8 mouse cellular contexts compared by ENCODE assay signal in the genomic region with DNA sequence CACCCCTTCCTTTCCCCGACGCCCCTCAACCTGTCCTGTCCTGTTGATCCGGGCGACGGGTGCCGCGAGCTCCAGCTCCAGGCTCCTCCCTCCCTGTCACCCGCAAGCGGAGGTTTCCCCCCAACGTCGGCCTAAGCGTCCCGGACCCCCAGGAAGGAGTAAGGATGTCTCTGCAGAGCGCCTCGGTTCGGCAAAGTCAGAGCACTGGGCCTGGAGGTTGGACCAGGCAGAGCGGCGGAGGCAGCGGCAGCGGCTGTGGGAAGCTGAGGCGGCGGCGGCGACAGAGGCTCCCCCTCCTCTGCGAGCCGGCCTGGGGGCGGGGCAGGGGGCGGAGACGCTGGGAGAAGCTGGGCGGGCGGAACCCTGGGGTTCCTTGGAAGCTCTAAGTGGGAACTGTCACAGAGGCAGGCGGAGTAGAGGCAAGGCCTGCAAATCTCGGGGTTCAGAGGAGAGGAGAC. TPM values are rescaled to one million over a fixed set of nuclear protein-coding genes. Genes with fewer than 3 reads are reported as not detected.
DNase-seq lines count a peak whose midpoint lies in the region; ATAC-seq lines count a peak whose summit lies in the region.

No protein-coding gene starts in this region.

- peaks cover 44% of the 10 kb centered on the region for H3K4me1 ChIP-seq in embryonic facial prominence, embryonic 14.5 days (ENCODE audit: control insufficient read depth, insufficient read depth, low read length)
- H3K4me1 ChIP-seq in heart, embryonic 12.5 days (replicated peaks), result peaks cover 54% of the 10 kb centered on the region
- H3K4me1 ChIP-seq in kidney, embryonic 15.5 days, result peaks cover 63% of the 10 kb centered on the region
- peaks cover 53% of the 10 kb centered on the region for H3K4me1 ChIP-seq in liver, embryonic 12.5 days

- peaks cover 41% of the 10 kb centered on the region for H3K27me3 ChIP-seq in embryonic facial prominence, embryonic 14.5 days (replicated peaks; ENCODE audit: control insufficient read depth, insufficient read depth, low read length)
- peaks cover 57% of the 10 kb centered on the region for H3K27me3 ChIP-seq in heart, embryonic 12.5 days (replicated peaks)
- H3K27me3 ChIP-seq in kidney, embryonic 15.5 days, result peaks cover 54% of the 10 kb centered on the region
- H3K27me3 ChIP-seq in liver, embryonic 12.5 days (replicated peaks), result peaks cover 100% of the 10 kb centered on the region

- DNase-seq in 416B (ENCODE audit: low read depth), result peak; percentile 70
- DNase-seq in adrenal gland, adult (ENCODE audit: inconsistent age in 2 of 2, low spot score in 1 of 2), result peak; percentile 93 to 96
- DNase-seq in embryonic facial prominence, embryonic 14.5 days (ENCODE audit: low spot score), result peak; percentile 91
- peak; percentile 74 for DNase-seq in naive thymus-derived CD4-positive, alpha-beta T cell, adult 2 months (ENCODE audit: low read depth)
- peak; percentile 61 for DNase-seq in telencephalon, adult 2 months (ENCODE audit: low read depth, low spot score)

- 1% methylated on average over 18 of the region's 33 CpGs for WGBS in embryonic facial prominence, embryonic 14.5 days
- 1% methylated on average over 29 of the region's 33 CpGs for WGBS in heart, embryonic 12.5 days
- WGBS in kidney, embryonic 15.5 days, result under 1% methylated on average over 33 of the region's 33 CpGs
- WGBS in liver, embryonic 12.5 days (ENCODE audit: insufficient replicate concordance), result under 1% methylated on average over 33 of the region's 33 CpGs

- peak overlapping the region; percentile 97 for H3K4me2 ChIP-seq in embryonic facial prominence, embryonic 14.5 days (ENCODE audit: low read depth, low read length)
- peak overlapping the region; percentile 89 for H3K4me2 ChIP-seq in heart, embryonic 12.5 days
- peak overlapping the region; percentile 93 for H3K4me2 ChIP-seq in kidney, embryonic 15.5 days
- H3K4me2 ChIP-seq in liver, embryonic 12.5 days, result peak overlapping the region; percentile 70

- H3K4me3 ChIP-seq in embryonic facial prominence, embryonic 14.5 days (ENCODE audit: low read depth, low read length), result peak overlapping the region; percentile 58
- H3K4me3 ChIP-seq in heart, embryonic 12.5 days, result peak overlapping the region; percentile 62
- H3K4me3 ChIP-seq in kidney, embryonic 15.5 days (replicated peaks), result peak overlapping the region; percentile 61
- peak overlapping the region; percentile 57 for H3K4me3 ChIP-seq in liver, embryonic 12.5 days

- H3K36me3 ChIP-seq in embryonic facial prominence, embryonic 14.5 days (ENCODE audit: control insufficient read depth, insufficient read depth, low read length), result no peaks in the 10 kb centered on the region
- H3K36me3 ChIP-seq in heart, embryonic 12.5 days, result no peaks in the 10 kb centered on the region
- H3K36me3 ChIP-seq in kidney, embryonic 15.5 days, result no peaks in the 10 kb centered on the region
- H3K36me3 ChIP-seq in liver, embryonic 12.5 days, result no peaks in the 10 kb centered on the region

- peak overlapping the region; percentile 64 for H3K9ac ChIP-seq in embryonic facial prominence, embryonic 14.5 days (ENCODE audit: low read depth, low read length)
- H3K9ac ChIP-seq in heart, embryonic 12.5 days, result peak overlapping the region; percentile 81
- H3K9ac ChIP-seq in kidney, embryonic 15.5 days, result peak overlapping the region; percentile 62
- peak overlapping the region; percentile 57 for H3K9ac ChIP-seq in liver, embryonic 12.5 days

- H3K9me3 ChIP-seq in embryonic facial prominence, embryonic 14.5 days (ENCODE audit: control insufficient read depth, low read length), result no peaks in the 10 kb centered on the region
- H3K9me3 ChIP-seq in heart, embryonic 12.5 days (replicated peaks), result 0 out of 2 replicates have a peak, but pooled peaks cover 3% of the 10 kb centered on the region
- H3K9me3 ChIP-seq in kidney, embryonic 15.5 days (replicated peaks), result no peaks in the 10 kb centered on the region
- H3K9me3 ChIP-seq in liver, embryonic 12.5 days (replicated peaks), result 0 out of 2 replicates have a peak, but pooled peaks cover 5% of the 10 kb centered on the region

- H3K27ac ChIP-seq in embryonic facial prominence, embryonic 14.5 days (replicated peaks; ENCODE audit: low read depth, low read length), result 0 out of 2 replicates have a peak overlapping the region, but pooled peaks have one; percentile 34
- peak overlapping the region; percentile 17; the same call in 1 of the 2 replicates for H3K27ac ChIP-seq in heart, embryonic 12.5 days (ENCODE audit: poor library complexity, severe bottlenecking)
- H3K27ac ChIP-seq in kidney, embryonic 15.5 days, result 0 out of 2 replicates have a peak overlapping the region, but pooled peaks have one; percentile 28
- no peak overlapping the region for H3K27ac ChIP-seq in liver, embryonic 12.5 days

- peak; percentile 45 for ATAC-seq in embryonic facial prominence, embryonic 14.5 days (ENCODE audit: low read depth)
- peak; percentile 34 for ATAC-seq in heart, embryonic 12.5 days (ENCODE audit: insufficient number of reproducible peaks, low FRiP score)
- 0 out of 2 replicates have a peak, but pooled peaks have one; percentile 5 for ATAC-seq in kidney, embryonic 15.5 days (replicated peaks; ENCODE audit: low FRiP score)
- ATAC-seq in liver, embryonic 12.5 days, result 0 out of 2 replicates have a peak, but pooled peaks have one; percentile 33

RNA-seq across cellular contexts. Expression of gene Fgf11, which starts 1.0 kb away (rescaled TPM):
- 2.3 and 3.3 TPM in 2 replicates for polyA plus RNA-seq in embryonic facial prominence, embryonic 14.5 days (2014; fragmentation: Nextera tagmentation; extraction: Ambion mirVana)
- 2.3 and 2.4 TPM in 2 replicates for polyA plus RNA-seq in heart, embryonic 12.5 days (2016; fragmentation: Nextera tagmentation; extraction: Ambion mirVana)
- polyA plus RNA-seq in kidney, embryonic 15.5 days (2015; fragmentation: Nextera tagmentation; extraction: Ambion mirVana), result 2.0 and 2.5 TPM in 2 replicates
- polyA plus RNA-seq in liver, embryonic 12.5 days (2016; fragmentation: Nextera tagmentation; extraction: Ambion mirVana), result 0.45 and 0.48 TPM in 2 replicates

RNA-seq across cellular contexts. Expression of gene Tmem102, which starts 2.7 kb away (rescaled TPM):
- 4.1 and 4.3 TPM in 2 replicates for polyA plus RNA-seq in embryonic facial prominence, embryonic 14.5 days (2014; fragmentation: Nextera tagmentation; extraction: Ambion mirVana)
- 1.5 and 1.6 TPM in 2 replicates for polyA plus RNA-seq in heart, embryonic 12.5 days (2016; fragmentation: Nextera tagmentation; extraction: Ambion mirVana)
- polyA plus RNA-seq in kidney, embryonic 15.5 days (2015; fragmentation: Nextera tagmentation; extraction: Ambion mirVana), result 8.3 TPM in 2 replicates
- polyA plus RNA-seq in liver, embryonic 12.5 days (2016; fragmentation: Nextera tagmentation; extraction: Ambion mirVana), result 0.59 and 0.72 TPM in 2 replicates

RNA-seq across cellular contexts. Expression of gene Chrnb1, which starts 6.9 kb away (rescaled TPM):
- polyA plus RNA-seq in embryonic facial prominence, embryonic 14.5 days (2014; fragmentation: Nextera tagmentation; extraction: Ambion mirVana), result 28.4 and 29.4 TPM in 2 replicates
- 5.6 and 7.7 TPM in 2 replicates for polyA plus RNA-seq in heart, embryonic 12.5 days (2016; fragmentation: Nextera tagmentation; extraction: Ambion mirVana)
- 11.4 and 12.3 TPM in 2 replicates for polyA plus RNA-seq in kidney, embryonic 15.5 days (2015; fragmentation: Nextera tagmentation; extraction: Ambion mirVana)
- 0.63 and 0.64 TPM in 2 replicates for polyA plus RNA-seq in liver, embryonic 12.5 days (2016; fragmentation: Nextera tagmentation; extraction: Ambion mirVana)

RNA-seq across cellular contexts. Expression of gene Gm39566, which starts 12.4 kb away (rescaled TPM):
- polyA plus RNA-seq in embryonic facial prominence, embryonic 14.5 days (2014; fragmentation: Nextera tagmentation; extraction: Ambion mirVana), result not detected in 2 replicates
- not detected in 2 replicates for polyA plus RNA-seq in heart, embryonic 12.5 days (2016; fragmentation: Nextera tagmentation; extraction: Ambion mirVana)
- not detected in 2 replicates for polyA plus RNA-seq in kidney, embryonic 15.5 days (2015; fragmentation: Nextera tagmentation; extraction: Ambion mirVana)
- polyA plus RNA-seq in liver, embryonic 12.5 days (2016; fragmentation: Nextera tagmentation; extraction: Ambion mirVana), result not detected in 2 replicates

RNA-seq across cellular contexts. Expression of gene Spem2, which starts 15.6 kb away (rescaled TPM):
- not detected in 2 replicates for polyA plus RNA-seq in embryonic facial prominence, embryonic 14.5 days (2014; fragmentation: Nextera tagmentation; extraction: Ambion mirVana)
- polyA plus RNA-seq in heart, embryonic 12.5 days (2016; fragmentation: Nextera tagmentation; extraction: Ambion mirVana), result not detected in 2 replicates
- polyA plus RNA-seq in kidney, embryonic 15.5 days (2015; fragmentation: Nextera tagmentation; extraction: Ambion mirVana), result not detected in 2 replicates
- not detected in 2 replicates for polyA plus RNA-seq in liver, embryonic 12.5 days (2016; fragmentation: Nextera tagmentation; extraction: Ambion mirVana)
